7 mouse cellular contexts compared by ENCODE assay signal in the genomic region with DNA sequence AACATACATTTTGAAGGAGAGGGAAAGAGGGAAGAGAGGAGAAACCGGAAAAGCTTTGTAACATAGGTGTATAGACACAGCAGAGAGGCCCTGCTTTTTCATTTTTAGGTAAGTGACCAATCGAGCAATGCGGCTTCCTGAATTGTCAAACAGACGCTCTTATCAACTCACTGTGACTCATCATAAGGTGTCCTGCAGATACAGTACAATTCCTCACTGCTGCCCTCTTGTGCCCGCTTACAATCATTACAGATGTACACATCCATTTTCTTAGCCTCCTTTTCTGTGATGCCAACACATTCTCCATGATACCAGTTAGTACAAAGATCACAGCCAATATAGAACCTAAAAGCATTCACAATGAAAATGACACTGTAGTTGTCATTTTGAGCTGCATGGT. TPM values are rescaled to one million over a fixed set of nuclear protein-coding genes. Genes with fewer than 3 reads are reported as not detected.
DNase-seq lines count a peak whose midpoint lies in the region; ATAC-seq and TF ChIP-seq lines count a peak whose summit lies in the region.

No protein-coding gene starts in this region.

- 31% methylated on average over 5 of the region's 5 CpGs for WGBS in intestine, postnatal 0 days
- 14% methylated on average over 5 of the region's 5 CpGs for WGBS in liver, embryonic 16.5 days (ENCODE audit: insufficient replicate concordance)

- no peaks in the 10 kb centered on the region for H3K4me1 ChIP-seq in intestine, postnatal 0 days (replicated peaks; ENCODE audit: control insufficient read depth, insufficient read depth, low read length)
- peaks cover 6% of the 10 kb centered on the region for H3K4me1 ChIP-seq in liver, embryonic 16.5 days (ENCODE audit: control insufficient read depth, low read depth, low read length)

- H3K36me3 ChIP-seq in C2C12 (ENCODE audit: control insufficient read depth, insufficient read depth), result peaks cover 59% of the 10 kb centered on the region
- H3K36me3 ChIP-seq in intestine, postnatal 0 days (ENCODE audit: control insufficient read depth, insufficient read depth), result peaks cover 65% of the 10 kb centered on the region
- peaks cover 17% of the 10 kb centered on the region for H3K36me3 ChIP-seq in liver, embryonic 16.5 days (ENCODE audit: control insufficient read depth, insufficient read depth)

- peak overlapping the region; percentile 11; the same call in 1 of the 2 replicates for H3K27ac ChIP-seq in intestine, postnatal 0 days (ENCODE audit: low read depth, low read length)
- H3K27ac ChIP-seq in liver, embryonic 16.5 days (ENCODE audit: low read length), result peak overlapping the region; percentile 65

- H3K4me2 ChIP-seq in intestine, postnatal 0 days (replicated peaks; ENCODE audit: low read depth), result no peak overlapping the region
- peak overlapping the region; percentile 40; the same call in 1 of the 2 replicates for H3K4me2 ChIP-seq in liver, embryonic 16.5 days (ENCODE audit: low read depth, low read length)

- H3K4me3 ChIP-seq in C2C12 (ENCODE audit: insufficient read depth, poor library complexity, severe bottlenecking), result no peak overlapping the region
- H3K4me3 ChIP-seq in intestine, postnatal 0 days (ENCODE audit: low read depth, low read length), result no peak overlapping the region
- H3K4me3 ChIP-seq in liver, embryonic 16.5 days (ENCODE audit: low read depth, low read length), result no peak overlapping the region

- no peak overlapping the region for H3K9ac ChIP-seq in intestine, postnatal 0 days (ENCODE audit: low read depth, low read length)
- peak overlapping the region; percentile 36; the same call in 1 of the 2 replicates for H3K9ac ChIP-seq in liver, embryonic 16.5 days (ENCODE audit: low read depth, low read length)

- H3K79me2 ChIP-seq in C2C12 (ENCODE audit: control insufficient read depth, insufficient read depth), result no peaks in the 10 kb centered on the region

- H3ac ChIP-seq in C2C12 (ENCODE audit: control insufficient read depth, insufficient read length, low read depth), result no peak overlapping the region

- no peaks in the 10 kb centered on the region for H3K9me3 ChIP-seq in intestine, postnatal 0 days (ENCODE audit: control insufficient read depth)
- no peaks in the 10 kb centered on the region for H3K9me3 ChIP-seq in liver, embryonic 16.5 days (replicated peaks; ENCODE audit: control insufficient read depth, low read length)

- peak; percentile 20 for TF ChIP-seq CTCF in C2C12 (IDR thresholded peaks at IDR 0.05; ENCODE audit: control insufficient read depth, insufficient read depth, insufficient read length)
- peak; percentile 90 for TF ChIP-seq CTCF in intestine, postnatal 0 days (IDR thresholded peaks at IDR 0.05; ENCODE audit: low read depth)

- peak; percentile 94 for DNase-seq in 416B (ENCODE audit: low read depth)
- peak; percentile 80 to 87 for DNase-seq in adrenal gland, postnatal 36 days
- DNase-seq in right cerebral cortex, adult 2 months (ENCODE audit: low spot score in 2 of 2), result peak; percentile 75 to 81

- no peaks in the 10 kb centered on the region for H3K27me3 ChIP-seq in C2C12 (ENCODE audit: control insufficient read depth, insufficient read depth, insufficient read length)
- no peaks in the 10 kb centered on the region for H3K27me3 ChIP-seq in intestine, postnatal 0 days (replicated peaks; ENCODE audit: control insufficient read depth, insufficient read depth, low read length)
- no peaks in the 10 kb centered on the region for H3K27me3 ChIP-seq in liver, embryonic 16.5 days (ENCODE audit: control insufficient read depth, insufficient read depth, low read depth, low read length)

- peak; percentile 93 for ATAC-seq in erythroid progenitor cell, adult 5-6 weeks (replicated peaks; ENCODE audit: low FRiP score, poor library complexity, severe bottlenecking)
- peak; percentile 68 for ATAC-seq in intestine, postnatal 0 days
- peak; percentile 86 for ATAC-seq in liver, embryonic 16.5 days (ENCODE audit: low read depth)

- peaks cover 1% of the 10 kb centered on the region for H3K79me3 ChIP-seq in C2C12 (ENCODE audit: low read depth)

TF ChIP-seq in C2C12, 6 proteins besides CTCF, POLR2A, EP300 and RAD21:
- TF ChIP-seq MAX (IDR thresholded peaks at IDR 0.05) (no peak), MYOD1 (IDR thresholded peaks at IDR 0.05; ENCODE audit: control insufficient read depth, insufficient read length, low read depth) (no peak), CEBPB (IDR thresholded peaks at IDR 0.05; ENCODE audit: low read depth) (no peak), MYOG (IDR thresholded peaks at IDR 0.05; ENCODE audit: control insufficient read depth, extremely low read depth, insufficient read length) (no peak), USF1 (IDR thresholded peaks at IDR 0.05; ENCODE audit: low read depth) (no peak), FOSL1 (IDR thresholded peaks at IDR 0.05; ENCODE audit: insufficient read depth, low read length, poor library complexity, severe bottlenecking) (no peak)

RNA-seq across cellular contexts. Expression of gene 1810010H24Rik, which starts 18.8 kb away (rescaled TPM):
- polyA plus RNA-seq in C2C12 (2012; fragmentation: generic; extraction: Trizol), result 0.47 TPM
- 1 to 10 TPM; 2.3 to 4.7 TPM for total RNA-seq in adrenal gland, postnatal 36 days (2021)
- total RNA-seq in erythroid progenitor cell, adult 5-6 weeks (2015; ENCODE audit: low replicate concordance), result 2.5 TPM in 1 of 2 replicates, not detected in the other
- total RNA-seq in erythroid progenitor cell, adult 5-6 weeks (2017; ENCODE audit: low replicate concordance), result not detected in 2 replicates
- 9.6 and 9.9 TPM in 2 replicates for polyA plus RNA-seq in intestine, postnatal 0 days (2015; fragmentation: Nextera tagmentation; extraction: Ambion mirVana)
- 2.2 TPM in 2 replicates for polyA plus RNA-seq in liver, embryonic 16.5 days (2015; fragmentation: Nextera tagmentation; extraction: Ambion mirVana)

RNA-seq across cellular contexts. Expression of gene Kpna2, which starts 45.0 kb away (rescaled TPM):
- 50.9 TPM for polyA plus RNA-seq in C2C12 (2012; fragmentation: generic; extraction: Trizol)
- 10 to 100 TPM; 40.8 to 43.6 TPM for total RNA-seq in adrenal gland, postnatal 36 days (2021)
- 456 and 494 TPM in 2 replicates for total RNA-seq in erythroid progenitor cell, adult 5-6 weeks (2015; ENCODE audit: low replicate concordance)
- 286 and 365 TPM in 2 replicates for total RNA-seq in erythroid progenitor cell, adult 5-6 weeks (2017; ENCODE audit: low replicate concordance)
- polyA plus RNA-seq in intestine, postnatal 0 days (2015; fragmentation: Nextera tagmentation; extraction: Ambion mirVana), result 80.6 and 100 TPM in 2 replicates
- polyA plus RNA-seq in liver, embryonic 16.5 days (2015; fragmentation: Nextera tagmentation; extraction: Ambion mirVana), result 216 and 237 TPM in 2 replicates
